Mouse (Mus musculus): ENCODE measurements around the gene Tbxas1. TPM values are rescaled to one million over a fixed set of nuclear protein-coding genes. Genes with fewer than 3 reads are reported as not detected.
A peak's percentile ranks its signal among the peaks of the same experiment; 100 is the strongest.

Gene Tbxas1
- total RNA-seq, 2 experiments from 2014 or later = 3.0 to 3.3 TPM

- intact Hi-C loops (cut with DNase I) = no loop called here
- peak in 1 of 2 experiments; percentile 62 for DNase-seq (ENCODE audit: low spot score in 2 of 2)
Measured at GRCm38 (mm10) chr6:38915776-38916175, 40.6 kb downstream of the Tbxas1 start.

- intact Hi-C loops (cut with DNase I) = no loop called here
Measured at GRCm38 (mm10) chr6:38916571-38916970, 41.4 kb downstream of the Tbxas1 start.

GRCm38 (mm10) chr6:38917415-38917814, 42.2 kb downstream of the Tbxas1 start:
- DNase-seq (ENCODE audit: low spot score in 2 of 2) = no peak
- intact Hi-C loops (cut with DNase I) = no loop called here

More at GRCm38 (mm10) chr6:38916571-38916970, 41.4 kb downstream of the Tbxas1 start:
- DNase-seq (ENCODE audit: low spot score in 2 of 2) = no peak

GRCm38 (mm10) chr6:38918728-38919127, 43.5 kb downstream of the Tbxas1 start:
- DNase-seq (ENCODE audit: low spot score in 2 of 2) = no peak
- intact Hi-C loops (cut with DNase I) = no loop called here

- intact Hi-C loops (cut with DNase I) = no loop called here
- no peak for DNase-seq (ENCODE audit: low spot score in 2 of 2)
Measured at GRCm38 (mm10) chr6:38919135-38919740, 44.0 kb downstream of the Tbxas1 start.

- DNase-seq (ENCODE audit: low spot score in 2 of 2) = no peak
- intact Hi-C loops (cut with DNase I) = no loop called here
Measured at GRCm38 (mm10) chr6:38920141-38920540, 44.9 kb downstream of the Tbxas1 start.

GRCm38 (mm10) chr6:38921095-38921809, 46.0 kb downstream of the Tbxas1 start:
- no peak for DNase-seq (ENCODE audit: low spot score in 2 of 2)
- intact Hi-C loops (cut with DNase I) = no loop called here

GRCm38 (mm10) chr6:38921810-38922116, 46.6 kb downstream of the Tbxas1 start:
- DNase-seq (ENCODE audit: low spot score in 2 of 2) = no peak
- intact Hi-C loops (cut with DNase I) = no loop called here

- DNase-seq (ENCODE audit: low spot score in 2 of 2) = no peak
- intact Hi-C loops (cut with DNase I) = no loop called here
Measured at GRCm38 (mm10) chr6:38922517-38922916, 47.3 kb downstream of the Tbxas1 start.

GRCm38 (mm10) chr6:38923450-38923849, 48.2 kb downstream of the Tbxas1 start:
- intact Hi-C loops (cut with DNase I) = no loop called here
- DNase-seq (ENCODE audit: low spot score in 2 of 2) = no peak

GRCm38 (mm10) chr6:38923870-38924817, 48.9 kb downstream of the Tbxas1 start:
- intact Hi-C loops (cut with DNase I) = no loop called here

GRCm38 (mm10) chr6:38925719-38926118, 50.5 kb downstream of the Tbxas1 start:
- intact Hi-C loops (cut with DNase I) = no loop called here
- DNase-seq (ENCODE audit: low spot score in 2 of 2) = no peak

More at GRCm38 (mm10) chr6:38923870-38924817, 48.9 kb downstream of the Tbxas1 start:
- DNase-seq (ENCODE audit: low spot score in 2 of 2) = no peak

- DNase-seq (ENCODE audit: low spot score in 2 of 2) = no peak
- intact Hi-C loops (cut with DNase I) = no loop called here
Measured at GRCm38 (mm10) chr6:38926135-38926962, 51.1 kb downstream of the Tbxas1 start.

GRCm38 (mm10) chr6:38926963-38927361, 51.8 kb downstream of the Tbxas1 start:
- intact Hi-C loops (cut with DNase I) = no loop called here
- no peak for DNase-seq (ENCODE audit: low spot score in 2 of 2)

GRCm38 (mm10) chr6:38928489-38928888, 53.3 kb downstream of the Tbxas1 start:
- intact Hi-C loops (cut with DNase I) = no loop called here
- DNase-seq (ENCODE audit: low spot score in 2 of 2) = no peak

GRCm38 (mm10) chr6:38936009-38936408, 60.8 kb downstream of the Tbxas1 start:
- intact Hi-C loops (cut with DNase I) = no loop called here
- DNase-seq (ENCODE audit: low spot score in 2 of 2) = no peak

GRCm38 (mm10) chr6:38938421-38938820, 63.2 kb downstream of the Tbxas1 start:
- DNase-seq (ENCODE audit: low spot score in 2 of 2) = no peak
- intact Hi-C loops (cut with DNase I) = no loop called here

GRCm38 (mm10) chr6:38939096-38939495, 63.9 kb downstream of the Tbxas1 start:
- no peak for DNase-seq (ENCODE audit: low spot score in 2 of 2)
- intact Hi-C loops (cut with DNase I) = no loop called here

GRCm38 (mm10) chr6:38941016-38941415, 65.8 kb downstream of the Tbxas1 start:
- intact Hi-C loops (cut with DNase I) = no loop called here
- DNase-seq (ENCODE audit: low spot score in 2 of 2) = peak in 1 of 2 experiments; percentile 44

GRCm38 (mm10) chr6:38942771-38943170, 67.6 kb downstream of the Tbxas1 start:
- intact Hi-C loops (cut with DNase I) = no loop called here

More at GRCm38 (mm10) chr6:38942771-38943170, 67.6 kb downstream of the Tbxas1 start:
- no peak for DNase-seq (ENCODE audit: low spot score in 2 of 2)
